Mouse (Mus musculus) MEL (cell line): Measurements from ENCODE around the gene Olfr1393. TPM values are rescaled to one million over a fixed set of nuclear protein-coding genes. Genes with fewer than 3 reads are reported as not detected.

Experiments
- DNase-seq: peaks from one replicate; pipeline ENCODE4 v3.0.0; 2011; ENCODE audit warnings: low read depth, low spot score
- H3K27ac ChIP-seq: 2 replicates; pipeline ENCODE4 v1.5.1; 2012; ENCODE audit warnings: low read depth, mild to moderate bottlenecking, control low read depth, low read length, moderate library complexity; ENCODE audit not compliant: control insufficient read depth
- H3K27me3 ChIP-seq, 2 experiments: fragments of 150-350 bp in 1 of 2; sonication (generic) in 1 of 2; 2 replicates each; pipeline ENCODE4 v1.6.1; 2012; ENCODE audit warnings: low read length in 2 of 2, mild to moderate bottlenecking in 2 of 2, improper control_type of control experiment in 1 of 2, moderate library complexity in 1 of 2; ENCODE audit not compliant: insufficient read depth in 2 of 2, control insufficient read depth in 1 of 2
- H3K36me3 ChIP-seq, 2 experiments: 2 replicates each; pipeline ENCODE4 v1.6.1; 2012 to 2014; ENCODE audit warnings: low read length in 2 of 2, improper control_type of control experiment in 1 of 2, inconsistent platforms in 1 of 2, mild to moderate bottlenecking in 1 of 2; ENCODE audit not compliant: insufficient read depth in 2 of 2, control insufficient read depth in 1 of 2
- H3K4me1 ChIP-seq, 2 experiments: fragments of 150-350 bp in 1 of 2; sonication (generic) in 1 of 2; 2 replicates each; pipeline ENCODE4 v1.6.1; 2012; ENCODE audit warnings: low read length in 2 of 2, improper control_type of control experiment in 1 of 2, mild to moderate bottlenecking in 1 of 2; ENCODE audit not compliant: insufficient read depth in 2 of 2, control insufficient read depth in 1 of 2
- H3K4me3 ChIP-seq, 2 experiments: fragments of 150-350 bp in 1 of 2; sonication (generic) in 1 of 2; 2 replicates each; pipeline ENCODE4 v1.5.1; 2012; ENCODE audit warnings: low read depth in 2 of 2, low read length in 2 of 2, mild to moderate bottlenecking in 2 of 2, moderate library complexity in 2 of 2, control low read depth in 1 of 2, improper control_type of control experiment in 1 of 2; ENCODE audit not compliant: control insufficient read depth in 1 of 2, insufficient read depth in 1 of 2
- H3K79me2 ChIP-seq: 2 replicates; pipeline ENCODE4 v1.6.1; 2012; ENCODE audit warnings: mild to moderate bottlenecking, low read length, moderate library complexity; ENCODE audit not compliant: control insufficient read depth, poor library complexity, insufficient read depth
- H3K9ac ChIP-seq: 2 replicates; pipeline ENCODE4 v1.6.1; 2012; ENCODE audit warnings: low read depth, mild to moderate bottlenecking, control low read depth, low read length, moderate library complexity; ENCODE audit not compliant: control insufficient read depth, poor library complexity, severe bottlenecking
- H3K9me3 ChIP-seq: fragments of 150-350 bp; sonication (generic); replicated peaks from 2 replicates; pipeline ENCODE4 v1.6.1; 2012; ENCODE audit warnings: mild to moderate bottlenecking, low read length, improper control_type of control experiment, moderate library complexity; ENCODE audit not compliant: insufficient read depth
- ETS1 ChIP-seq: IDR thresholded peaks from 2 replicates; pipeline ENCODE4 v1.6.1; 2012; ENCODE audit warnings: low read depth, mild to moderate bottlenecking, inconsistent platforms, low read length, improper control_type of control experiment, moderate library complexity
- GATA1 ChIP-seq: IDR thresholded peaks from 2 replicates; pipeline ENCODE4 v1.6.1; 2011; ENCODE audit warnings: low read depth, low read length, improper control_type of control experiment
- JUND ChIP-seq: IDR thresholded peaks from 2 replicates; pipeline ENCODE4 v1.6.1; 2011; ENCODE audit warnings: low read depth, mild to moderate bottlenecking, improper control_type of control experiment, low read length
- MAX ChIP-seq: IDR thresholded peaks from 2 replicates; pipeline ENCODE4 v1.6.1; 2011; ENCODE audit warnings: low read length, improper control_type of control experiment
- MXI1 ChIP-seq: IDR thresholded peaks from 2 replicates; pipeline ENCODE4 v1.6.1; 2011; ENCODE audit warnings: mild to moderate bottlenecking, low read depth, low read length, improper control_type of control experiment
- MYB ChIP-seq: IDR thresholded peaks from 2 replicates; pipeline ENCODE4 v1.6.1; 2011; ENCODE audit warnings: mild to moderate bottlenecking, low read depth, low read length, improper control_type of control experiment
- NELFE ChIP-seq: IDR thresholded peaks from 2 replicates; pipeline ENCODE4 v1.6.1; 2011; ENCODE audit warnings: low read depth, low read length, improper control_type of control experiment
- POLR2AphosphoS5 ChIP-seq: IDR thresholded peaks from 2 replicates; pipeline ENCODE4 v1.6.1; 2012; ENCODE audit warnings: low read depth, borderline replicate concordance, mild to moderate bottlenecking, inconsistent platforms, low read length, moderate library complexity, mixed read lengths
- RAD21 ChIP-seq: IDR thresholded peaks from 2 replicates; pipeline ENCODE4 v1.6.1; 2011; ENCODE audit warnings: mild to moderate bottlenecking, low read depth, low read length, improper control_type of control experiment
- RCOR1 ChIP-seq: IDR thresholded peaks from 2 replicates; pipeline ENCODE4 v1.6.1; 2012; ENCODE audit warnings: low read depth, mild to moderate bottlenecking, inconsistent platforms, low read length, improper control_type of control experiment
- SMC3 ChIP-seq: IDR thresholded peaks from 2 replicates; pipeline ENCODE4 v1.6.1; 2011; ENCODE audit warnings: low read depth, low read length, improper control_type of control experiment
- TBP ChIP-seq: IDR thresholded peaks from 2 replicates; pipeline ENCODE4 v1.8.0; 2011; ENCODE audit warnings: low read depth, low read length, improper control_type of control experiment
- UBTF ChIP-seq: IDR thresholded peaks from 2 replicates; pipeline ENCODE4 v1.6.1; 2012; ENCODE audit warnings: low read depth, mild to moderate bottlenecking, inconsistent platforms, low read length, improper control_type of control experiment, moderate library complexity, borderline replicate concordance; ENCODE audit not compliant: insufficient read depth
- USF2 ChIP-seq, 2 experiments: IDR thresholded peaks; 2 replicates each; pipeline ENCODE4 v1.6.1; 2011 to 2012; ENCODE audit warnings: improper control_type of control experiment in 2 of 2, low read length in 2 of 2, borderline replicate concordance in 1 of 2, inconsistent platforms in 1 of 2, low read depth in 1 of 2, mild to moderate bottlenecking in 1 of 2; ENCODE audit not compliant: insufficient read depth in 1 of 2
- ZC3H11A ChIP-seq: IDR thresholded peaks from 2 replicates; pipeline ENCODE4 v1.6.1; 2012; ENCODE audit warnings: low read depth, mild to moderate bottlenecking, inconsistent platforms, low read length, improper control_type of control experiment
- ZKSCAN1 ChIP-seq: IDR thresholded peaks from 2 replicates; pipeline ENCODE4 v1.6.1; 2012; ENCODE audit warnings: low read depth, mild to moderate bottlenecking, inconsistent platforms, low read length, improper control_type of control experiment, moderate library complexity
- ZMIZ1 ChIP-seq: IDR thresholded peaks from 2 replicates; pipeline ENCODE4 v1.6.1; 2012; ENCODE audit warnings: low read depth, mild to moderate bottlenecking, inconsistent platforms, low read length, improper control_type of control experiment, moderate library complexity
- polyA plus RNA-seq, 2 experiments: library from polyadenylated mRNA; stranded (reverse) in 1 of 2; unstranded in 1 of 2; fragments of >175 nt in 1 of 2; fragments of >200 nt in 1 of 2; gene quantifications; 2 replicates each; pipeline versions ENCODE4 v1.2.1 to v1.2.4; 2012; ENCODE audit warnings: low replicate concordance in 2 of 2, low read depth in 1 of 2; ENCODE audit not compliant: insufficient read length in 2 of 2, insufficient read depth in 1 of 2, missing spikeins in 1 of 2
- total RNA-seq: library from RNA; depleted of rRNA; stranded (reverse); fragments of 300-350 nt; gene quantifications from 2 replicates; pipeline ENCODE4 v1.2.3, GENCODE M21; 2012; rRNA removed

Gene Olfr1393
- total RNA-seq (not detected in 2 replicates), polyA plus RNA-seq (not detected)

DNA sequence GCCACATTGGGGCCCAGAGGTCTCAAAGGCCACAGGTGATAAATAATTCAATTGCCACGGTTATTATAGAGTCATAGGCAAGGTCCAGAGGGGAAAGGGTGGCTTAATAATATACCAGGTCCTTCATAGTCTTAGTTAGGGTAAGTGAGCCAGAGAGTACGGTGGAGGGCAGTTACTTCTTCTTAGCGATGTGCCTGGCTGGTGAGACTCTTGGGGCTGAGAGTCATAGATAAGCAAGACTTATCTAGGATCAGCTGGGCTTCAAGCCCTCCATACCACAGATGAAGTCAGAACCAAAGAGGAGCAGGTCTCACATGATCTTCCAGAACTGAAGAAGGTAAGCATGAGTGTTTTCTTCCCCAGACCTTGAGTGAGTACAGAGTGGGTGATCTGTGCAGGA is at the start of gene Olfr1393:
TSS of gene Olfr1393 (plus strand) at position 83 of the 400 bp plus-strand sequence.
- no peaks in the 10 kb centered on the region for H3K36me3 ChIP-seq

DNA sequence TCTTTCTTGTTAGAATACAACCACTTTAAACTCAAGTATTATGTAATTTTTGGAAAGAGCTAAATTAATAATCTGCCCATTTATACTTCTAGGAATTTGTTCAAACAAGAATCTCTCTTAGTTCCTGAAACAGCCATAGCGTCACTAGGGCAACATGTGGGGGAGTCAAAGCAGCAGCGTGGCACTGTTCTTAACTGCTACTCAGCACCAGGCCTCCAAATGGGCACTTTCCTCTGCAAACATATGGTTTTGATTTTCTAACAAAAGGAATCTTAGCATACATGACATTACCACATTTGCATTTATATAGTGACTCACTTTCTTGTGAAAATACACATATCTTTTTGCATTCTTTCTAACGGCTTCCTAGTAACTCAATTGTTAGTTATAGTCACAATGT is 45.3 kb upstream of the Olfr1393 start:
- Histone ChIP-seq H3K27ac (no peak overlapping the region), H3K9ac (no peak overlapping the region), H3K9me3 (no peaks in the 10 kb centered on the region), H3K27me3 (peaks cover 0 to 2% of the 10 kb centered on the region in 2 experiments; a peak in 1 of 4 replicates), H3K79me2 (no peaks in the 10 kb centered on the region), H3K36me3 (0 out of 4 replicates have a peak, but pooled peaks cover 0 to 3% of the 10 kb centered on the region in 2 experiments), H3K4me1 (no peaks in the 10 kb centered on the region), H3K4me3 (no peak overlapping the region)
- no peak for DNase-seq
- TF ChIP-seq USF2 (IDR thresholded peaks at IDR 0.05; ENCODE audit: borderline replicate concordance in 1 of 2, insufficient read depth in 1 of 2, low read depth in 1 of 2, low read length in 2 of 2): no peak
- no peak for TF ChIP-seq ZMIZ1
- no peak for TF ChIP-seq SMC3
- TF ChIP-seq TBP: no peak
- TF ChIP-seq NELFE: no peak
- TF ChIP-seq POLR2AphosphoS5: no peak
- no peak for TF ChIP-seq JUND
- TF ChIP-seq ZC3H11A: no peak
- no peak for TF ChIP-seq RAD21
- TF ChIP-seq RCOR1: no peak
- TF ChIP-seq MAX: no peak
- no peak for TF ChIP-seq UBTF
- TF ChIP-seq MXI1: no peak
- no peak for TF ChIP-seq MYB
- no peak for TF ChIP-seq ZKSCAN1

More for the DNA sequence above, at the start of gene Olfr1393:
- TF ChIP-seq GATA1 (peak; percentile 44; the same call in 1 of the 2 replicates), ZKSCAN1 (no peak), ETS1 (0 out of 2 replicates have a peak, but pooled peaks have one; percentile 47)
- Histone ChIP-seq H3K9me3 (no peaks in the 10 kb centered on the region), H3K4me3 (no peak within 1 kb of the TSS), H3K4me1 (no peaks in the 10 kb centered on the region), H3K27ac (no peak within 1 kb of the TSS), H3K27me3 (peaks cover 4 to 5% of the 10 kb centered on the region in 2 experiments; a peak in 3 of 4 replicates), H3K9ac (no peak within 1 kb of the TSS), H3K79me2 (no peaks in the 10 kb centered on the region)
- no peak for DNase-seq
